Mouse (Mus musculus) midbrain, embryonic 10.5 days (tissue): ENCODE measurements around the gene Arl8b. TPM values are rescaled to one million over a fixed set of nuclear protein-coding genes. Genes with fewer than 3 reads are reported as not detected.

Experiments used
- DNase-seq: peaks from one replicate; pipeline ENCODE4 v3.0.0-alpha.2; 2017; ENCODE audit warnings: low spot score
- H3K27ac ChIP-seq: fragments of 300-500 bp; sonication (generic); replicated peaks from 2 replicates; pipeline ENCODE4 v1.5.1; 2016; ENCODE audit warnings: mild to moderate bottlenecking
- H3K27me3 ChIP-seq: fragments of 300-500 bp; sonication (generic); 2 replicates; pipeline ENCODE4 v1.6.1; 2016; ENCODE audit warnings: low read depth, mild to moderate bottlenecking; ENCODE audit not compliant: poor library complexity, severe bottlenecking
- H3K36me3 ChIP-seq: fragments of 300-500 bp; sonication (generic); 2 replicates; pipeline ENCODE4 v1.6.1; 2016; ENCODE audit warnings: mild to moderate bottlenecking, moderate library complexity
- H3K4me1 ChIP-seq: fragments of 300-500 bp; sonication (generic); 2 replicates; pipeline ENCODE4 v1.6.1; 2016
- H3K4me3 ChIP-seq: fragments of 300-500 bp; sonication (generic); 2 replicates; pipeline ENCODE4 v1.5.1; 2016; ENCODE audit warnings: mild to moderate bottlenecking, moderate library complexity
- H3K9me3 ChIP-seq: fragments of 300-500 bp; sonication (generic); replicated peaks from 2 replicates; pipeline ENCODE4 v1.6.1; 2016; ENCODE audit warnings: mild to moderate bottlenecking
- WGBS: fragments of 180-500 bp; shearing (Covaris S2); methylation state at CpG from one replicate; pipeline ENCODE4 v1.1.7; 2016; 5-methylcytosine and 5-hydroxymethylcytosine counted together
- polyA plus RNA-seq: library from polyadenylated mRNA; unstranded; fragments of >200 nt; fragmentation: Nextera tagmentation; extraction: Ambion mirVana; gene quantifications from 2 replicates; pipeline ENCODE4 v1.2.1, GENCODE M21; 2016

Gene Arl8b
- polyA plus RNA-seq, 1 experiment from 2014 or later, result 67.4 TPM

- Histone ChIP-seq H3K4me3 (no peak overlapping the region), H3K27ac (no peak overlapping the region), H3K27me3 (no peaks in the 10 kb centered on the region), H3K36me3 (no peaks in the 10 kb centered on the region), H3K9me3 (no peaks in the 10 kb centered on the region), H3K4me1 (peaks cover 8% of the 10 kb centered on the region)
- 68% methylated on average over 2 of the region's 2 CpGs for WGBS
- DNase-seq, result no peak
Observed at GRCm38 (mm10) chr6:108796706-108797105, 13.8 kb downstream of the Arl8b start.

- WGBS, result 67% methylated on average over 1 of the region's 1 CpGs
- Histone ChIP-seq H3K4me1 (no peaks in the 10 kb centered on the region; the same call in 1 of the 2 replicates), H3K27me3 (no peaks in the 10 kb centered on the region), H3K27ac (no peak overlapping the region), H3K4me3 (no peak overlapping the region), H3K36me3 (no peaks in the 10 kb centered on the region), H3K9me3 (no peaks in the 10 kb centered on the region)
- DNase-seq, result no peak
Observed at GRCm38 (mm10) chr6:108805194-108805593, 22.3 kb downstream of the Arl8b start.

- H3K36me3 ChIP-seq, result no peaks in the 10 kb centered on the region
- DNase-seq, result no peak
- 87% methylated on average over 7 of the region's 7 CpGs for WGBS
Observed at GRCm38 (mm10) chr6:108805871-108806270, 23.0 kb downstream of the Arl8b start.

DNA sequence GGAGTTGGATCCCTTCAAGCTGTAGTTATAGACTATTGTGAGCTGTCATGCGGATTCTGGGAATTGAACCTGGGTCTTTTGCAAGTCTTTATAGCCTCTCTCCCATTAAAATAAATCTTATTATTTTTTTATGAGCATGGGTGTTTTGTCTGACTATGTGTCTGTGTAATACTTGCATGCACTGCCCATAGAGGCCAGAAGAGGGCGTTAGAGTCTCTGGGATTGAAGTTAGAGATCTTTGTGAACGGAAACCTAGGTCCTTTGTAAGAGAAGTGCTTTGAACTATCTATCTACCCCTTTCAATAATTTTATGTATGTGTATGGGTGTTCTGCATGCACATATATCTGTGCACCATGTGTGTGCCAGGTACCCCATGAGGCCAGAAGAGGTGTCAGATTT lies 24.5 kb downstream of the Arl8b start:
- no peaks in the 10 kb centered on the region for H3K36me3 ChIP-seq

More at GRCm38 (mm10) chr6:108805871-108806270, 23.0 kb downstream of the Arl8b start:
- H3K4me3 ChIP-seq, result no peak overlapping the region
- no peaks in the 10 kb centered on the region; the same call in 1 of the 2 replicates for H3K4me1 ChIP-seq
- no peaks in the 10 kb centered on the region for H3K27me3 ChIP-seq
- no peaks in the 10 kb centered on the region for H3K9me3 ChIP-seq
- H3K27ac ChIP-seq, result no peak overlapping the region

DNA sequence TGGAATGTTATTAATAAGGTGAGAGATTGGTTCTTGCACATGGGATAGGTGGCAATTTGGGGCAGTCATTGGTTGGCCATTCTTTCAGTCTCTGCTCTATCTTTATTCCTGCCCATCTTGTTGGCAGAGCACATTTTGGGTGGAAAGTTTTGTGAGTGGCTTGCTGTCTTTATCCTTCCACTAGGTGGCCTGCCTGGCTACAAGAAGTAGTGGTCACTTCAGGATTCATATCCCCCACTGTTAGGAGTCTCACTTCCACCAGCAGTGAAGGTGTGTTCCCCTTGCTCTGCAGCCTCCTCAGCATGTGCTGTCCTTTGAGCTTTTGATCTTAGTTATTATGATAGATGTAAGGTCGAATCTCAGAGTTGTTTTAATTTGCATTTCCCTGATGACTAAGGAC lies 25.9 kb downstream of the Arl8b start:
- 79% methylated on average over 1 of the region's 1 CpGs for WGBS
- DNase-seq, result no peak
- Histone ChIP-seq H3K27ac (no peak overlapping the region), H3K4me3 (no peak overlapping the region), H3K9me3 (no peaks in the 10 kb centered on the region), H3K27me3 (no peaks in the 10 kb centered on the region), H3K4me1 (no peaks in the 10 kb centered on the region; the same call in 1 of the 2 replicates), H3K36me3 (no peaks in the 10 kb centered on the region)

More for the DNA sequence above, 24.5 kb downstream of the Arl8b start:
- Histone ChIP-seq H3K9me3 (no peaks in the 10 kb centered on the region), H3K27ac (no peak overlapping the region), H3K4me1 (no peaks in the 10 kb centered on the region; the same call in 1 of the 2 replicates), H3K27me3 (no peaks in the 10 kb centered on the region), H3K4me3 (no peak overlapping the region)
- 71% methylated on average over 3 of the region's 3 CpGs for WGBS
- no peak for DNase-seq

- DNase-seq, result no peak
- H3K9me3 ChIP-seq, result no peaks in the 10 kb centered on the region
- no peak overlapping the region for H3K4me3 ChIP-seq
- no peak overlapping the region for H3K27ac ChIP-seq
- no peaks in the 10 kb centered on the region for H3K27me3 ChIP-seq
- peaks cover 5% of the 10 kb centered on the region for H3K36me3 ChIP-seq
- H3K4me1 ChIP-seq, result no peaks in the 10 kb centered on the region
- WGBS, result 67% methylated on average over 10 of the region's 10 CpGs
Observed at GRCm38 (mm10) chr6:108810237-108810636, 27.3 kb downstream of the Arl8b start.

DNA sequence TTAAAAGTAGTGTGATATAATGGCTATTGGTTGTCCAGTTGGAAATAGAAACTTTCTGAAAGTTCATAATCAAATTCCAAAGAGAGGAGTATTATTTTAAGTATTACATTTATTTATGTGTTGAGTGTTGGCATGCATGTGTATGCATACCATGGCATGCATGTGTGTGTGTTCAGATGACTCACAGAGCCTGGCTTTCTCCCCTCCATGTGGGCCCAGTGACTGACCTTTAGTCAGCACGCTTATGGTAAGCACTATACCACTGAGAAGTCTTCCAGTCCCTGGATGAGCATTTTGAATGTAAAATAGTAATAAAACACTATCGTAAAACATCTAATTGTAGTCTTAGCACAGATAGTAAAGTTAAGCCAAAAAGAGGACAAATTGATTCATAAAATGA lies 29.2 kb downstream of the Arl8b start:
- no peaks in the 10 kb centered on the region for H3K4me1 ChIP-seq
- no peak overlapping the region for H3K4me3 ChIP-seq
- WGBS, result 95% methylated on average over 2 of the region's 2 CpGs
- DNase-seq, result no peak
- no peak overlapping the region for H3K27ac ChIP-seq
- H3K36me3 ChIP-seq, result peaks cover 10% of the 10 kb centered on the region
- no peaks in the 10 kb centered on the region for H3K9me3 ChIP-seq
- H3K27me3 ChIP-seq, result no peaks in the 10 kb centered on the region

- 88% methylated on average over 4 of the region's 4 CpGs for WGBS
Observed at GRCm38 (mm10) chr6:108817510-108817909, 34.6 kb downstream of the Arl8b start.

GRCm38 (mm10) chr6:108824816-108825545 lies 42.1 kb downstream of the Arl8b start:
- Histone ChIP-seq H3K4me1 (peaks cover 17% of the 10 kb centered on the region), H3K9me3 (no peaks in the 10 kb centered on the region), H3K27me3 (no peaks in the 10 kb centered on the region), H3K4me3 (no peak overlapping the region), H3K27ac (no peak overlapping the region), H3K36me3 (peaks cover 31% of the 10 kb centered on the region)
- 85% methylated on average over 7 of the region's 7 CpGs for WGBS
- DNase-seq, result no peak

More at GRCm38 (mm10) chr6:108817510-108817909, 34.6 kb downstream of the Arl8b start:
- Histone ChIP-seq H3K9me3 (no peaks in the 10 kb centered on the region), H3K4me1 (no peaks in the 10 kb centered on the region), H3K27me3 (no peaks in the 10 kb centered on the region), H3K27ac (no peak overlapping the region), H3K4me3 (no peak overlapping the region), H3K36me3 (peaks cover 55% of the 10 kb centered on the region)
- DNase-seq, result no peak

- WGBS, result 83% methylated on average over 3 of the region's 3 CpGs
Observed at GRCm38 (mm10) chr6:108826070-108826469, 43.2 kb downstream of the Arl8b start.

DNA sequence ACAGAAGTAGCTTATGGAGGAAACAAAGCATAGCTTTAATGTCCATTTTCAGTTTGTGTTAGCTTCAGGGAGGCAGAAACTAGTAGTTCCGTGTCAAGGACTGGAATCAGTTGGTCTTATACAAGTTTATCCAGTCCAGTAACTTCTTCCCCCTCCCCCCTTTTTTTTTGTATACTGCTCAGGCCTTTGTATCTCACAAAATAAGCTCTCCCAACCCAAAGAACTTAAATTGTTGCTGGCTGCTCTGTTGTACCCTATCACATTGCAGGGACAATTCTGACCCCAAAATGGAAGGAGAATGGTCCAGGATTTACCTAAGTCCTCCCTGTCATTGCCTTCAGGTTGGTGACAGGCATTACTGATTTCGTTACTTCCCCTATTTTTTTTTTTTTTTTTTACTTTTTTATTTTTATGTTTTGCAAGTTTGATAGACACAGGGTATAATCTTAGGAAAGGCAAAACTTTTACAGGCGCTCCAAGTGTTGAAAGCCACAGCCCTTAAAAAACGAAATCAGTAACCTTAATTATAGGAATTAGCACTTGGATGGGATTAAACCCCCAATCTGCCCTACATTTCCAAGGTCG lies 44.5 kb downstream of the Arl8b start:
- H3K36me3 ChIP-seq, result peaks cover 13% of the 10 kb centered on the region
- 23% methylated on average over 5 of the region's 5 CpGs for WGBS
- H3K4me3 ChIP-seq, result peak overlapping the region; percentile 92
- peak overlapping the region; percentile 92 for H3K27ac ChIP-seq
- peaks cover 20% of the 10 kb centered on the region for H3K4me1 ChIP-seq
- H3K27me3 ChIP-seq, result no peaks in the 10 kb centered on the region
- DNase-seq, result no peak
- no peaks in the 10 kb centered on the region for H3K9me3 ChIP-seq

More at GRCm38 (mm10) chr6:108826070-108826469, 43.2 kb downstream of the Arl8b start:
- H3K27ac ChIP-seq, result no peak overlapping the region
- peaks cover 20% of the 10 kb centered on the region for H3K4me1 ChIP-seq
- no peaks in the 10 kb centered on the region for H3K27me3 ChIP-seq
- no peak overlapping the region for H3K4me3 ChIP-seq
- peaks cover 22% of the 10 kb centered on the region for H3K36me3 ChIP-seq
- DNase-seq, result no peak
- no peaks in the 10 kb centered on the region for H3K9me3 ChIP-seq

GRCm38 (mm10) chr6:108828234-108828868 lies 45.5 kb downstream of the Arl8b start, which contains the start of gene Edem1:
Gene Edem1, plus strand, starts transcription at chr6:108828641.
- DNase-seq, result peak; percentile 98
- no peaks in the 10 kb centered on the region for H3K9me3 ChIP-seq
- peaks cover 20% of the 10 kb centered on the region for H3K4me1 ChIP-seq
- H3K36me3 ChIP-seq, result peaks cover 4% of the 10 kb centered on the region; the same call in 1 of the 2 replicates
- WGBS, result 0% methylated on average over 67 of the region's 67 CpGs
- peak within 1 kb of the TSS; percentile 92 for H3K27ac ChIP-seq
- no peaks in the 10 kb centered on the region for H3K27me3 ChIP-seq
- H3K4me3 ChIP-seq, result peak within 1 kb of the TSS; percentile 92
